Mouse (Mus musculus): ENCODE results near the gene Dnajc4.

- no peak for TF ChIP-seq CTCF (conservative IDR thresholded peaks at IDR 0.05; ENCODE audit: low read length)
- no peak for TF ChIP-seq POU5F1 (IDR thresholded peaks at IDR 0.05; ENCODE audit: borderline replicate concordance, low read length)
Observed at GRCm38 (mm10) chr19:6970460-6971085, 21.8 kb downstream of the Dnajc4 start.
